Mouse (Mus musculus) heart, adult 9 months (tissue): Measurements from ENCODE around the gene Ankrd49.
A peak's percentile ranks its signal among the peaks of the same experiment; 100 is the strongest.

Experiments used
- DNase-seq, 2 experiments: peaks; one replicate each; pipeline ENCODE4 v3.0.0; 2022; ENCODE audit warnings: low spot score in 2 of 2

Ankrd49 gene

DNA sequence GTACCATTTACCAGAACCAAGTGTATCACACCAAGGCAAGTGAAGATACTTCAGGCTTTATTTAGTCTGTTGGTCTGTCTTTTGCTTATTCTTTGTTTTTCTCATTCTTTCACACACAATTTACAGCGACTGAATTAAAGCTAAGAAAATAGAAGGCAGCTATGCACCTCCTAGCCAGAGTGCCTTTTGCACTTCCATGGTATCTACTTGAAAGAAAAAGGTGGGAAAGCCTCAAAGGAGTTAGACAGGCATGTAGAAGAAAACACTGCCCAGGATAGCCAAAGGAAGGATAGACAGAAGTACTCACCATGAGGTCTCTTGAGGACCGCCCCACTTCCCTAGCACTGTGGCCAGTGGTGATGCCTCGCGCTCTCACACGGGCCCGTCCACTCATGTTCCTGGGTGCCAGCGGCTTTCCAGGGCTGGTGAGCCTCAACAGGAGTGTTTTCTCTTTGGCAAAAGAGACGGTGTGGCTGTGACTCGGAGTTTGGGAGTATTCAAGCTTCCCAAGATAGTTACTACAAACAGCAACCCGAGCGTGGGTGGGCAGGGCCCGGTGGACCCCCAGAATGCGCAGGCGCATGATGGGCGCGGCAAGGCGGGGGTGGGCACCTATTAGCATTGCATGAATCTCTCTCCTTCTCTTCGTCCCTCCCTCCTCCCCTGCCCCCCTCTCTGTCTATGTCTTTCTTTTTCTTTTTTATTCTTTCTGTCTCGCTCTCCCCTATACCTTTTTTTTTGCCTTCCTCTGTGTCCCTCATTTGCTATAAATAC, 44.3 kb downstream of the Ankrd49 start, which contains the start of gene Piwil4:
Gene Piwil4, minus strand, starts transcription at position 583 of the 774 bp plus-strand sequence.
- no peak for DNase-seq

DNA sequence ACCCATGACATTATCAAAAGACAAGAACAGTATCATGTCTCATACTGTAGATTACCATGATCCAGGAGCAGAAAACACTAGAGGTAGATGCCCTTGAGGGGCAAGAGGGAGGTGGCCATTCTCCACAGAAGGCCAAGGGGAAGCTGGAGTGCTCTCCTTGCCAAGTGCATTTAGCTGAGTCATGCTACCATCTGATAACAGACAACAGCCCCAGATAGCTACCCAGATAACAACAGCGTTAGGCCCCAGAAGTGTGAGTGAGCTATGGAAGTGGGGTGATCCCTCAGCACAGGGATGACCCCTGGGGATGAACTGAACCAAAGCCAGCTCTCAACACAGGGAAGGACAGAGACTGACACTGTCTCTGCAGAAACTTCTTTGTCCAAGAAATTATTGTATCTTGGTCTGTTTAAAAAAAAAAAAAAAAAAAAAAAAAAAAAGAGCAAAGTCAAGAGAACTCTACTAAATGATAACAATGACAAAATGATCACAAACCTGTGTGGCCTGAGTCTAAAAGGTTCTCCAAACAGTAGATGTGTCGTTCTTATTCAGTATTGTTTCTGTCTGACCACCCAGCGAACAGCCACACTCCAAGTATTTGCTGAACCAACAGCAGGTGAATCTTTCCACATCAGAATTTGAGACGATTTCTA, 45.0 kb downstream of the Ankrd49 start:
- DNase-seq = no peak

DNA sequence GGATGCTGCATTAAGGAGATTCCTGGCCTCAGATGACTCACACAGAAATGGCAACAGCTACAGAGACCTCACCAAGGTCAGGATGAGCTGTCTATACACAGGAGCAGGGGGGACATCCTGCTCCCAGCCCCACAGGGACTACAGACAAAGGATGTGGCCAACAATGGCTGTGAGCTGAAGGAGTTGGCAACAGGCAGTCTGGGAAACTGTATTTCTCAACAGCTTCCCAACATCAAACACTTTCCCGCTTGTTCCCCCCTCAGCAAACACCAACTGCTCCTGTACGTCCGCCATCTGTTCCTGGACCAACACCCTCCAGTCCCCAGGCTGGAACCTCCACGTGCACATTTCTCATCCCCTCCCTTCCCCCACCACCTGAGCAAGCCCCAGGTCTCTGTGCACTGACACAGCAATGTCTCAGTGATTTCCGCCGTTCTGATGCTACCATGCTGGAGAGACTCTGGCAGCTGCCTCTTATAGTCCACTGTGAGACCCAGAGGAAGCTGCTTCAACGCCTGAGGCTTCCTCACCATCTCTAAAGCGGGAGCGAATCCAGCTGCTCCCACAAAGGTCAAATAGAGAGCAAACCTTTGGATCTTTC, 53.6 kb downstream of the Ankrd49 start:
- peak in 1 of 2 experiments; percentile 13 for DNase-seq
